Mouse (Mus musculus) forebrain, embryonic 12.5 days (tissue): ENCODE results near the gene Clstn3. TPM values are rescaled to one million over a fixed set of nuclear protein-coding genes. Genes with fewer than 3 reads are reported as not detected.
"Not testable (repeated sequence)": the region's sequence is repeated elsewhere in the genome, so short reads cannot be mapped to it uniquely, and the experiment has no call there.

Experiments used
- ATAC-seq: fragments of 200-750 bp; cut with Nextera tagmentation; 2 replicates; pipeline ENCODE4 v1.8.0; 2017; ENCODE audit warnings: moderate TSS enrichment; ENCODE audit not compliant: low FRiP score
- H3K27ac ChIP-seq: fragments of 300-500 bp; sonication (generic); 2 replicates; pipeline ENCODE4 v1.5.1; 2016; ENCODE audit warnings: mild to moderate bottlenecking
- H3K27me3 ChIP-seq: fragments of 300-500 bp; sonication (generic); 2 replicates; pipeline ENCODE4 v1.6.1; 2016; ENCODE audit warnings: mild to moderate bottlenecking
- H3K36me3 ChIP-seq: fragments of 300-500 bp; sonication (generic); replicated peaks from 2 replicates; pipeline ENCODE4 v1.6.1; 2016; ENCODE audit warnings: mild to moderate bottlenecking
- H3K4me1 ChIP-seq: fragments of 300-500 bp; sonication (generic); 2 replicates; pipeline ENCODE4 v1.6.1; 2016
- H3K4me2 ChIP-seq: fragments of 300-500 bp; sonication (generic); 2 replicates; pipeline ENCODE4 v1.6.1; 2016; ENCODE audit warnings: mild to moderate bottlenecking, moderate library complexity
- H3K4me3 ChIP-seq: fragments of 300-500 bp; sonication (generic); replicated peaks from 2 replicates; pipeline ENCODE4 v1.5.1; 2016; ENCODE audit warnings: mild to moderate bottlenecking
- H3K9ac ChIP-seq: fragments of 300-500 bp; sonication (generic); 2 replicates; pipeline ENCODE4 v1.6.1; 2016; ENCODE audit warnings: mild to moderate bottlenecking
- H3K9me3 ChIP-seq: fragments of 300-500 bp; sonication (generic); 2 replicates; pipeline ENCODE4 v1.6.1; 2016
- WGBS: fragments of 180-500 bp; shearing (Covaris S2); methylation state at CpG from one replicate; pipeline ENCODE4 v1.1.7; 2016; 5-methylcytosine and 5-hydroxymethylcytosine counted together
- polyA plus RNA-seq: library from polyadenylated mRNA; unstranded; fragments of >200 nt; fragmentation: Nextera tagmentation; extraction: Ambion mirVana; gene quantifications from 2 replicates; pipeline ENCODE4 v1.2.1, GENCODE M21; 2016

Gene Clstn3
- polyA plus RNA-seq, 1 experiment from 2014 or later = 25.9 TPM

DNA sequence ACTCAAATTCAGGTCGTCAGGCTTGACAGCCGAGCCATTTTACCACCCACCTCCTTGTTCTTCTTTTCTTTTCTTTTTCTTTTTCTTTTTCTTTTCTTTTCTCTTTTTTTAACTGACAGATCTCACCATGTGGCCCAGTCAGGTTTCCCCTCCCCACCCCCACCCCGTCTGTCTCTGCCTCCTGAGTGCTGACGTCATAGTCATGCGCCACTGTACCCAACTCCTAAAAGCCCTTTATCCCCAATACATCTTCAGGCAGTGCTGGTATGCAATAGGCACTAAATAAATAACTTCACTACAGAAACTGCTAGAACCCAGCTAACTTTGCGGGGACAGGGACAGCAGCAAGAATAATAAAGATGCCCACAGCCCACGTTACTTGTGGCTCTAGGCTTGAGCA is 28.3 kb downstream of the Clstn3 start:
- H3K4me3 ChIP-seq = no peak overlapping the region
- H3K27ac ChIP-seq = no peak overlapping the region
- H3K36me3 ChIP-seq = peaks cover 13% of the 10 kb centered on the region; the same call in 1 of the 2 replicates
- H3K9ac ChIP-seq = no peak overlapping the region
- no peaks in the 10 kb centered on the region for H3K9me3 ChIP-seq
- no peak overlapping the region for H3K4me2 ChIP-seq
- no peaks in the 10 kb centered on the region for H3K27me3 ChIP-seq
- no peak for ATAC-seq
- H3K4me1 ChIP-seq = peaks cover 5% of the 10 kb centered on the region; the same call in 1 of the 2 replicates
- WGBS = 67% methylated on average over 7 of the region's 7 CpGs

DNA sequence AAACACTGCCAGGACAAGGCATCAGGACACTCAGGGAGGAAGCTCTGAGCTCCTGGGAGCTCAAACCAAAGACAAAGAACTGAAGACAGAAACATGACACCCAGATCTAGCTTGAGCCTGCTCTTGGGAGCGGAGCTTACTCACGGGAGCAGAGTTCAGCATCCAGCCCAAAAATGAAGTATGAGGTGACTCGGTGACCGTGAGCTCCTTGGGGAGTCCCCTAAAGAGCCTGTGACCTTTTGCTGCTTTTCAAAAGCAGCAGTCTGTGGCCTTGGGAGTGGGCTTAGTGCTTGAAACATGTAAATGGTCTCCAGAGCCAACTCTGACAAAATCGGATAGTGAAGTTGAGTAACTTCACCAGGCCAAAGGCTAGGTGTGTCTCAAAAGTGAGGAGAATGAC is 29.4 kb downstream of the Clstn3 start:
- no peak overlapping the region for H3K27ac ChIP-seq
- H3K4me2 ChIP-seq = no peak overlapping the region
- 75% methylated on average over 5 of the region's 5 CpGs for WGBS
- peaks cover 13% of the 10 kb centered on the region; the same call in 1 of the 2 replicates for H3K36me3 ChIP-seq
- no peaks in the 10 kb centered on the region for H3K9me3 ChIP-seq
- no peak for ATAC-seq
- no peak overlapping the region for H3K4me3 ChIP-seq
- no peak overlapping the region for H3K9ac ChIP-seq
- H3K27me3 ChIP-seq = no peaks in the 10 kb centered on the region
- peaks cover 16% of the 10 kb centered on the region for H3K4me1 ChIP-seq

DNA sequence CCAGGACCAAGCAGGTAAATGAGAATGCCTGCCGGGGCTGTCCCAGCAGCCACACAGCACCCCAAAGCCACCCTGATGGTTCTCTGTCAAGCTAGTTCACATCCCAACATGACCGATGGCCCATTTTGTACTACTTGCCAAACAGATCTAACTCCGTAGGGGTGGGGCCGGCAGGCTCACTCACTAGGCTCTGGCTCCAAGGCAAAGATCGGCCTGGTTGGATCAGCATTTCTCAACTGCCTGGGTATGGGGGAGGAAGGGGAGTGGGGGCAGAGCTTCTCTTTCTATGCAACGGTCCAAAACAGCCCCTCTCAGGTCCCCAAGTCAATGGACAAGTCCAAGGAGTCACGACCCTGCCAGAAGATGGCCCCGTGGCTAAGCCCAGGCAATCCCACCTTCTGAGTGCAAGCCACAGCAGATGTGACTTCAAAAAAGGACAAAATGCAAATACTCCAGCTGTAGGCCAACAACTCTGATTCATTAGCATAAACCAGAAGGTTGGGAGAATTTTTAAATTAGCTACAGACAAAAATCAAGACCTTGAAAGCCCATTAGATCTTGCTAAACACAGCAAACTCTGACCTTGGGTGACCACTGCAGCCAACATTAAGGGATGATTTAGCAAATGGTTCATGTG is 30.8 kb downstream of the Clstn3 start:
- peaks cover 23% of the 10 kb centered on the region for H3K4me1 ChIP-seq
- no peak for ATAC-seq
- no peak overlapping the region for H3K4me3 ChIP-seq
- no peak overlapping the region for H3K9ac ChIP-seq
- 94% methylated on average over 8 of the region's 8 CpGs for WGBS
- no peaks in the 10 kb centered on the region for H3K27me3 ChIP-seq
- H3K27ac ChIP-seq = no peak overlapping the region
- no peaks in the 10 kb centered on the region for H3K9me3 ChIP-seq
- peaks cover 13% of the 10 kb centered on the region; the same call in 1 of the 2 replicates for H3K36me3 ChIP-seq
- no peak overlapping the region for H3K4me2 ChIP-seq

DNA sequence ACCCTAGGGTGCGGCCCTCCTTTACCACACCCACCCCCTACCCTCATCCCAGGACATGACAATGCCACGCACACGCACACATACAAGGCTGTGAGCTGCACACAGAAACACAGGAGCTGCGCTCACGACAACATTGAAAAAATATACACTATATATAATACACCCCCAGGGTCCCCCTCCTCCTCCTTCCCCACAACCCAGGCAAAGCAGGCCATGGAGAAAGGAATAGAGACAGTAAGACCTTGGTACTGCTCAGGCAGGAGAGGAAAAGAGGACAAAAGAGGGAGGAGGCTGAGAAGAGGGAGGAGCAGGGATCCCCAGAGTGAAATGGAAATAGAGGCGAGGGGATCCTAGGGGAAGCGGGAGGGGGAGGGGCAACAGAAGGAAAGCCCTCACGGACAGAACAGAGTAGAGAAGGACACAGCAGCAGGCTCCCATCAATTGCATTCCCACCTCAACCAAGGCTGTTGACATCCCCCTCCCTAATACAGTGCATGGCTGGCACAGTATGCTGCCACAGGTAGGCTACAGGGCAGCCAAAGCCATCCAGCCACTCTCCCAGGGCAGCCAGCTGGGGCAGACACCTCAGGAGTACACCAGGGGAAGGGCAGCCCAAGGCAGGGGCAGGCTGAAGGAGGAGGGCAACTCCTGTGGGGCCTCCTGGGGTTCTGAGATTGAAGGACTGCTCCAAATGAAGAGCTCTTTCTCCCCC is 33.7 kb downstream of the Clstn3 start:
- Histone ChIP-seq H3K4me1 (peaks cover 23% of the 10 kb centered on the region), H3K9ac (no peak overlapping the region), H3K4me2 (no peak overlapping the region), H3K27me3 (no peaks in the 10 kb centered on the region; the same call in 1 of the 2 replicates), H3K4me3 (no peak overlapping the region), H3K9me3 (no peaks in the 10 kb centered on the region), H3K27ac (no peak overlapping the region), H3K36me3 (0 out of 2 replicates have a peak, but pooled peaks cover 5% of the 10 kb centered on the region)
- whole genome bisulfite sequencing = 39% methylated on average over 8 of the region's 8 CpGs
- peak; percentile 25; the same call in 1 of the 2 replicates for ATAC-seq

DNA sequence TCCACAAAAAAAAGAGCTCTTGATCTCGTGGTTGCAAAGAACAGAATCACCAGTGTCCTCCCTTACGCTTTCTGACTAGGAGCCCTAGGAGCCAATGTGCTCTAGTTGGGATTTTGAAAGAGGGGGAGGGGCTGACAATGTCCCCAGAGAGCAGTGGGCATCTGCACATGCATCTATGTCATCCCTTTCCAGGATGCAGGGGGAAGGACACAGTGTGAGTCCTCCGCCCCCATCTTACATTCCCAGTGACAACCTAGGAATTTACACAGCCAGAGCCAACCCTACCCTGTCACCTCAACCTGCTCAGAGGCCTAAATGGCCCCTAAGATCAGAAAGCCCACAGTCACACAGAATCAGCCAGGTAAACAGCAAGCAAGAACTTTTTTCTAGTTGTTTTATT is 34.2 kb downstream of the Clstn3 start:
- Histone ChIP-seq H3K9ac (no peak overlapping the region), H3K4me3 (no peak overlapping the region), H3K36me3 (0 out of 2 replicates have a peak, but pooled peaks cover 5% of the 10 kb centered on the region), H3K4me2 (no peak overlapping the region), H3K27ac (no peak overlapping the region), H3K9me3 (no peaks in the 10 kb centered on the region), H3K4me1 (peaks cover 23% of the 10 kb centered on the region), H3K27me3 (no peaks in the 10 kb centered on the region; the same call in 1 of the 2 replicates)
- no peak for ATAC-seq
- WGBS = 71% methylated on average over 3 of the region's 3 CpGs

DNA sequence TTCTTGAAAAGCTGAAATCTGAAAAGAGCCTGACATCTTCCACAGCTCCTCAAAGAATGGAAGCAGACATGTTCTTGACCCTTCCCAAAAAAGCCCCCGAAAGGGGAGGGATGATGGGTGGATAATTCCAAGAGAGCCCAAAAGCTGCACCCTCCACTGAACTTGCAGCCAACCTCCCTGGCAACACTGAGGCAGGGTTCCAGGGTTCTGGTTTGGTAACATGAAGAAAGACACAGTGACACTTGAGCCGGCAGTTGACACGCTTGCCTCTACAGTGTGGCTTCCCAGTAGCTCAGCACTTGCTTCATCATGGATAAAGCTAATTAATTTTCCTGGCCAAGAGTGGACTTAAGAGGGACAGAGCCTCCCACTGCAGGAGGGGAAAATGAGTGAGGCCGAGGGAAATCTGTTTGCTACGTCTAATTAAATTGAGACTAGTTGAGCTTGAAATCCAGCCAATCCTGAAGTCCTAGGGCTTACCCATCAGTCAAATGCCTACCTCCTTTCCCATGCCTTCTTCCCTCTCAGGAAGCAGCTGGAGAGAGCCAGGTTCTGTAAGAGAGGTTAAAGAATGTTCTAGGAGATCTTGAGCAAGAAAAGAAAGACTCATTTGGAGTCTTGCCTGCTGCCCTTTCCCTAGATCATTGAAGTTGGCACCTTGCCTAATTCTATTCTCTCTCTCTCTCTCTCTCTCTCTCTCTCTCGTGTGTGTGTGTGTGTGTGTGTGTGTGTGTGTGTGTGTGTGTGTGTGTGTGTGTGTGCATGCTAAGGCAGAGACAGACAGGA is 36.6 kb downstream of the Clstn3 start:
- WGBS = 59% methylated on average over 5 of the region's 6 CpGs
- Histone ChIP-seq H3K9me3 (no peaks in the 10 kb centered on the region), H3K36me3 (no peaks in the 10 kb centered on the region), H3K27me3 (no peaks in the 10 kb centered on the region; the same call in 1 of the 2 replicates), H3K27ac (no peak overlapping the region), H3K4me2 (no peak overlapping the region), H3K4me3 (no peak overlapping the region), H3K4me1 (peaks cover 23% of the 10 kb centered on the region), H3K9ac (no peak overlapping the region)
- ATAC-seq = no peak

DNA sequence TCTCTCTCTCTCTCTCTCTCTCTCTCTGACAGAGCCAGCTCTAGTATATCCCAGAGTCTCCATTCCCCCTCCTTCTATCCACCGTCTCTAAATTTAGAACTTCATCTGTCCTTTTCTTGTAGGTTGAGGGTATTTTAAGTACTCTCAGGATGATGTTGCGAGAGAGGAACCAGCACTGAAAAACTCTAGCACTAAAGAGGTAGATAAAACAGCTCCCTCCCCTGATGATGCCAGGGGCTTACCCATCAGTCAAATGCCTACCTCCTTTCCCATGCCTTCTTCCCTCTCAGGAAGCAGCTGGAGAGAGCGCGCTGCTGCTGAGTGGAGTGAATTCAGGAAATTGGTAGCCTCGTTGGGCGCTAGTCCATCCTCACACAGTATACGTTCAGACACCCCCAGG is 37.3 kb downstream of the Clstn3 start:
- H3K4me2 ChIP-seq = no peak overlapping the region
- H3K27me3 ChIP-seq = no peaks in the 10 kb centered on the region; the same call in 1 of the 2 replicates
- ATAC-seq = no peak
- peaks cover 23% of the 10 kb centered on the region for H3K4me1 ChIP-seq
- no peak overlapping the region for H3K4me3 ChIP-seq
- H3K36me3 ChIP-seq = no peaks in the 10 kb centered on the region
- H3K27ac ChIP-seq = no peak overlapping the region
- no peaks in the 10 kb centered on the region for H3K9me3 ChIP-seq
- H3K9ac ChIP-seq = no peak overlapping the region
- 90% methylated on average over 7 of the region's 7 CpGs for WGBS

DNA sequence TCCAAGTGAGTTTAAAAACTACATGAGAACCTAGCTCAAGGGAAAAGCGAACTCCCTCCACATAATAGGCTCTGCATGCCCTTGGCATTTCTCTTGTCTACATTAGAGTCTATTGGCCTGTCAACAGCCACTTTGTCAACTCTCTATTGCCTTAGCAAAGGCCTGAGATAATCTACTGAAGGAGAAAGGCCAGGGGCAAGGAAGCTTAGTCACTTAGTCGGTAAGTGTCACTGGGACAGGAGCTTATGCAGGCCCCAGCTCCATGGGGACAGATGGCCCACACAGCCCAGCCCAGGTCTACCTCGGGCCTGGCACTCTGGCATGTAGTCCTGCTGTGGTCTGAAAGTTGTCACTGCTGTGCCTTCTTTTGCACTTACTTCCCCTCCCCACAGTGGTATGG is 38.0 kb downstream of the Clstn3 start:
- no peak for ATAC-seq
- Histone ChIP-seq H3K4me2 (no peak overlapping the region), H3K36me3 (no peaks in the 10 kb centered on the region), H3K27me3 (no peaks in the 10 kb centered on the region; the same call in 1 of the 2 replicates), H3K4me1 (peaks cover 21% of the 10 kb centered on the region), H3K4me3 (no peak overlapping the region), H3K9ac (no peak overlapping the region), H3K27ac (no peak overlapping the region), H3K9me3 (no peaks in the 10 kb centered on the region)
- WGBS = 81% methylated on average over 3 of the region's 3 CpGs

DNA sequence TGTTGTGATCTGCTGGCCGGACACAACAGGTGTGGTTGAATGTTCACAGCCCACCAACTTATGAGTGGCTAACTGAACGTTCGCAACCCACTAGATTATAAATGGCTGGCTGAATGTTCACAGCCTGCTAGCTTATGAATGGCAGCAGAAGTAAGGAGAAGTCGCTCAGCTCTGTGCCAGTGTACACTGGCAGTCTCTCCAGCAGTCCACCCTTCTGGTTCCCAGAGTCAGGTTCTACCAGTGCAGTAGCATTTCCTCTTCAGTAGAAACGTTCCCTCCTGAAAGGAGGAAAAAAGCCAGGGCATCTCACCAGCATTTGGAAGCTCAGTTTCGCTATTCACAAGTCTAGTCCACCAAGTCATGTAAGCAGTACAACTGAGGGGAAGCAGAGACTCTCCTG is 39.1 kb downstream of the Clstn3 start:
- H3K4me3 ChIP-seq = no peak overlapping the region
- no peaks in the 10 kb centered on the region for H3K36me3 ChIP-seq
- H3K9me3 ChIP-seq = no peaks in the 10 kb centered on the region
- H3K27ac ChIP-seq = no peak overlapping the region
- no peak overlapping the region for H3K9ac ChIP-seq
- ATAC-seq = no peak
- 75% methylated on average over 6 of the region's 6 CpGs for WGBS
- no peaks in the 10 kb centered on the region; the same call in 1 of the 2 replicates for H3K27me3 ChIP-seq
- H3K4me1 ChIP-seq = peaks cover 11% of the 10 kb centered on the region; the same call in 1 of the 2 replicates
- H3K4me2 ChIP-seq = no peak overlapping the region

DNA sequence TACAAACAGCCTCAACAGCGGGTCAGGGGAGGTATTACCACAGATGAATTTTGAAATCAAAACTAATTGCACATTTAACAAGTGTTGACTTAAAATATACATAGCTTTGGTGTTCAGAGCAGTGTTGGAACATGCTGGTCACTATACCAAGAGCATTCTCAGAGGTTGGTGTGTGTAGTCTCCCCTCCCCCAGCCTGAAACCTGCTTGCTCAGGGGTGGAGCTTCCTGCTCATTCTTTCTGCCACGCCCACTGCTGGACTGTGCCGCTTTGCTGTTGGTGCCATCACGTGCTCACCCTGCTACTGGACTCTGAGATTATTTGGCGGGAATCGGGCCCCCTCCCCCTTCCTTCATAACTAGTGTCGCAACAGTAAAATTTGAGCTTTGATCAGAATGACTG is 39.6 kb downstream of the Clstn3 start:
- H3K9ac ChIP-seq, H3K27ac ChIP-seq, H3K9me3 ChIP-seq, ATAC-seq, H3K4me2 ChIP-seq, H3K4me1 ChIP-seq, H3K27me3 ChIP-seq, H3K4me3 ChIP-seq, H3K36me3 ChIP-seq: not testable (repeated sequence)
- WGBS = 67% methylated on average over 7 of the region's 7 CpGs

DNA sequence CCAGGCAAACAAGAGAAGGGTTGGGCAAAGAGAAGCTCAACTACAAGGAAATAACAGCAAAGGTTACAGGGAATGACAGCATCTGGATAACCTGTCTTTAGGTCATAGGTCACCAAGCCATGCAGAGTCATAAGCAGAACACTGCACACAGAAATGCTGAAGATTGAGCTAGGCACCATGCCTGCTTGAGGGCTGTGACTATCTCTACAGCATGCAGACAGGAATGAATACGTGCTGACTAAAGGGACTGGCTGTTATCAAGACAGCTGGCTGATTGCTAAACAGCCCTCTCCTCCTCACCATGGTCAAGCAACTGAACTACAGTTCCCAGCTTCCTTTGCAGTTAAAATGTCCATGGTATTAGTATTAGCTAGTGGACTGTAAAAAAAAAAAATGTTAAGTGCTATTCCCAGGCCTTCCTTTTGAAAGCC is 40.5 kb downstream of the Clstn3 start:
- Histone ChIP-seq H3K4me2 (no peak overlapping the region), H3K9me3 (no peaks in the 10 kb centered on the region), H3K27ac (no peak overlapping the region), H3K4me3 (no peak overlapping the region), H3K9ac (no peak overlapping the region), H3K27me3 (no peaks in the 10 kb centered on the region; the same call in 1 of the 2 replicates), H3K36me3 (no peaks in the 10 kb centered on the region), H3K4me1 (no peaks in the 10 kb centered on the region)
- 69% methylated on average over 1 of the region's 1 CpGs for WGBS
- ATAC-seq = no peak

DNA sequence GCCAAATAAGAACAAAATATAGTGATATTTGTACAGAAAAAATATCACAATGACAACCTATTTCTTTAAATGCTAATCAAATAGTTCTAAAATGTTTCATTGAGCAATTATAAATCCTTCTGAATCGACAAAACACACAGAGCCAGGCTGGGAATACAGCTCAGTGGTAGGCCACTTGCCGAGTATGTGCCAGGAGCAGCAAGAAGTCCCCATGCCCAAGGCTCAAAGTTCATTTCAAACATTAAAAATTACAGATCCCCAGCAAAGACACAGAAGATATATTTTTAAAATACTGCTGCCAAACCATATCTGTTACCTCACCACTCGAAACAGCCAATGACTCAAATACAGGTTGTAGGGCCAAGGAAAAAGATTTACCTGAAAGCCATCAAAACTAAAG is 45.9 kb downstream of the Clstn3 start:
- Histone ChIP-seq H3K4me3 (no peak overlapping the region), H3K36me3 (no peaks in the 10 kb centered on the region), H3K27me3 (no peaks in the 10 kb centered on the region), H3K27ac (no peak overlapping the region), H3K9me3 (no peaks in the 10 kb centered on the region), H3K9ac (no peak overlapping the region), H3K4me2 (no peak overlapping the region), H3K4me1 (peaks cover 6% of the 10 kb centered on the region)
- ATAC-seq = no peak
- 86% methylated on average over 3 of the region's 3 CpGs for WGBS
